Mouse (Mus musculus): ENCODE measurements around the gene Cmtr2.

The Cmtr2 gene

DNA sequence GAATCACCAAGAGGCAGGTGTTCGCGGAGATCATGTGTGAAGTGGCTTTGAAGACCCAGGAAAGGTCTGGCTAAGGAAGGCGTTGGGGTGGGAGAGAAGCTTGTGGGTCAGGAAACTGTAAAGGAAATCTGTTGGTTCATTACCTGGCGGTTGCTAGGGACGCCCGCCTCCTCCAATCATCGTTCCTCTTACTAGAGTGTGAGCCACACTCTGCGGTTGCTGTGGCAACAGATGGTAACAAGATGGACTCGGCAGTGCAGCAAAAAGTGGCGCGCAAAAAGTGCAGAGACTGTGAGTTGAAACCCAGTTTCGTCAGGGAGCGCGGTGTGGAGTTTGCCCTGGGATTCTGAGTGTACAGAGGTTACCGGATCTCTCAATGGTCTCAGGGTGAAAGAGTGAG, 51.3 kb downstream of the Cmtr2 start, which contains the start of gene Hydin:
Gene Hydin, plus strand, starts transcription at position 237 of the 400 bp plus-strand sequence.
- peak; percentile 83 for DNase-seq

DNA sequence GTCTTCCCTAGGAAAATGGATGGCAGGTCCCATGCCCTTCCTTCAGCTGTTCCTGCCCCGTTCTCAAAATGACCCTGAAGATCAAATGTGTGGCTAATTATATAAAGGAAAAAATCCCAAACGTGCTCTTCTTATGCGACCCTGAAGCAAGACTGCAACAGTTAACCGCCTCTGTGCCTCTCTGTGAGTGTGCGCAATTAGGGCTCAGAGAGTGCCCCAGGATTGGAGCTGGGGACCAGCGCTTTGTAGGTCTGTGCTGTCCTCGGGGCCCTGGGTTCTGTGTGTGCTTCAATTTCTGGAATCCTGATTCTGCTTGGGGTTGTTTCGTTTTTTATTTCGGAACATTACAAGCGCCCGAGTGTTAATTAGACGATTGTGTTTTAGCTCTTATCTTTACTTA, 51.8 kb downstream of the Cmtr2 start:
- DNase-seq = no peak

DNA sequence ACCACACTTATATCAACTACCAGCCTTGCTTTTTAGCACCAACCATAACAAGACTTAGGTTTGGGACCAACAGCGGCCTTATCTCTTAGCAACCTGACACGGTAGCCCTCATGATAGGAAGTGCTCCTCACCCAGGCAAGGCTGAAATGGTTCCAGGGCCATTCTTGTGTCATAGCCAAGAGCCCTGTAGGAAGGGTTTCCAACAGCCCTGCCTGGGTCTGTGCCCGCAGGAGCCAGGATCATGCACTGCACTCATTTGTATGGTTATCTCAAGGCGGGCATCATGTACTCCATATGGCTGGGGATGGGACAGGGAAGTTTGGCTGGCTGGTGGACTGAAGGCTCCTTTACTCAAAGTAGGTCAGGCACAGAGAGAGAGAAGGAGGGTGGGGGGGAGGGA, 55.2 kb downstream of the Cmtr2 start:
- no peak for DNase-seq

DNA sequence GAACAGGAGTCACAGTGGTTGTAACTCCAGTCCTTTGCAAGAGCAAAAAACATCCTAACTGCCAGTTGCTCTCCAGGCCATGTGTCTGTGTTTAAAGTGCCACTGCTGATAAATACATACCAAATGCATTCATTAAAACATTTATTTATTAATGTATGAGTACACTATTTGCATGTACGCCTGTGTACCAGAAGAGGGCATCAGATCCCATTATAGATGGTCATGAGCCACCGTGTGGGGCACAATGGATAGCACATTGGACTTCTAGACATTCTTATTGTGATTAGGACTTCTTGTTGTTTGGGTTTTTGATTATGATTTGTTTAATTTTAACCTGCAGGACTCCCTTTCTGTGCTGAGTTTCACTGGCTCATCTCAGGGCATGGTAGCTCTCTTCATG, 57.9 kb downstream of the Cmtr2 start:
- no peak for DNase-seq

All from right cerebral cortex, postnatal 25 days (tissue).